Comparison of ENCODE assay signal across 13 mouse cellular contexts in genomic region chr10:110485306-110485705, GRCm38 (mm10). TPM values are rescaled to one million over a fixed set of nuclear protein-coding genes. Genes with fewer than 3 reads are reported as not detected.
"Had no signal": no experiment of that assay in that cellular context is flagged by ENCODE, and none has a peak within 500 bp of the region (broad histone marks: within the 10 kb centered on the region; RNA-seq: fewer than 3 reads in every experiment).

No protein-coding gene starts in this region.

- H3K9ac ChIP-seq: kidney, embryonic 15.5 days; limb, embryonic 15.5 days; liver, embryonic 12.5 days; lung, embryonic 14.5 days; midbrain, embryonic 12.5 days; neural tube, embryonic 12.5 days had no signal

- H3K4me3 ChIP-seq: kidney, embryonic 15.5 days; limb, embryonic 15.5 days; liver, embryonic 12.5 days; midbrain, embryonic 12.5 days; neural tube, embryonic 12.5 days had no signal

- H3K36me3 ChIP-seq: kidney, embryonic 15.5 days; limb, embryonic 15.5 days; liver, embryonic 12.5 days; midbrain, embryonic 12.5 days; neural tube, embryonic 12.5 days had no signal

- H3K4me1 ChIP-seq: kidney, embryonic 15.5 days; limb, embryonic 15.5 days; liver, embryonic 12.5 days; neural tube, embryonic 12.5 days had no signal

- DNase-seq: kidney, adult 2 months; kidney, postnatal 36 days; lung, postnatal 10 days; lung, postnatal 4 days; thymus, postnatal 14 days had no signal

- ATAC-seq: liver, embryonic 12.5 days had no signal

- H3K27me3 ChIP-seq: kidney, embryonic 15.5 days; limb, embryonic 15.5 days; liver, embryonic 12.5 days; midbrain, embryonic 12.5 days; neural tube, embryonic 12.5 days had no signal

- H3K27ac ChIP-seq: kidney, embryonic 15.5 days; limb, embryonic 15.5 days; liver, embryonic 12.5 days; midbrain, embryonic 12.5 days; neural tube, embryonic 12.5 days; stomach, postnatal 0 days had no signal

- H3K4me2 ChIP-seq: kidney, embryonic 15.5 days; limb, embryonic 15.5 days; liver, embryonic 12.5 days; lung, embryonic 14.5 days; midbrain, embryonic 12.5 days; neural tube, embryonic 12.5 days had no signal

- H3K9me3 ChIP-seq: kidney, embryonic 15.5 days; limb, embryonic 15.5 days; liver, embryonic 12.5 days; midbrain, embryonic 12.5 days; neural tube, embryonic 12.5 days had no signal

RNA-seq across cellular contexts. Expression of gene Nav3, which starts 29.3 kb away (rescaled TPM):
- total RNA-seq: neutrophil, adult 5-6 weeks had no signal
